Mouse (Mus musculus) myocyte (in vitro differentiated cells): Measurements from ENCODE around the gene Rab27a. TPM values are rescaled to one million over a fixed set of nuclear protein-coding genes. Genes with fewer than 3 reads are reported as not detected.

Experiments used
- H3K27me3 ChIP-seq: one replicate; pipeline ENCODE4 v1.6.1; 2011; ENCODE audit not compliant: control insufficient read depth, insufficient read depth, insufficient read length
- H3K36me3 ChIP-seq: one replicate; pipeline ENCODE4 v1.6.1; 2011; ENCODE audit not compliant: control insufficient read depth, insufficient read depth
- H3K4me2 ChIP-seq: one replicate; pipeline ENCODE4 v1.6.1; 2011; ENCODE audit warnings: low read depth, control low read depth
- H3K4me3 ChIP-seq: one replicate; pipeline ENCODE4 v1.5.1; 2011; ENCODE audit warnings: mild to moderate bottlenecking, control low read depth, moderate library complexity
- H3K79me2 ChIP-seq: one replicate; pipeline ENCODE4 v1.6.1; 2011; ENCODE audit not compliant: control insufficient read depth, insufficient read depth
- H3ac ChIP-seq: one replicate; pipeline ENCODE4 v1.6.1; 2011; ENCODE audit not compliant: control insufficient read depth, insufficient read length
- CEBPB ChIP-seq: IDR thresholded peaks from 2 replicates; pipeline ENCODE4 v1.6.1; 2011; ENCODE audit warnings: mild to moderate bottlenecking, moderate library complexity; ENCODE audit not compliant: poor library complexity, insufficient read depth, severe bottlenecking
- E2F4 ChIP-seq: IDR thresholded peaks from one replicate; pipeline ENCODE4 v1.6.1; 2011; ENCODE audit warnings: mild to moderate bottlenecking, control low read depth, moderate library complexity; ENCODE audit not compliant: insufficient read depth
- MAX ChIP-seq: IDR thresholded peaks from one replicate; pipeline ENCODE4 v1.6.1; 2011; ENCODE audit warnings: low read depth, mild to moderate bottlenecking, control low read depth
- MYOD1 ChIP-seq, 3 experiments: IDR thresholded peaks; one replicate each; pipeline ENCODE4 v1.6.1; 2011; ENCODE audit warnings: control low read depth in 2 of 3, low read depth in 2 of 3, mild to moderate bottlenecking in 2 of 3, moderate library complexity in 1 of 3; ENCODE audit not compliant: insufficient read length in 2 of 3, control insufficient read depth in 1 of 3
- MYOG ChIP-seq, 3 experiments: IDR thresholded peaks; one replicate each; pipeline ENCODE4 v1.6.1; 2011; ENCODE audit warnings: control low read depth in 2 of 3, low read depth in 2 of 3, mild to moderate bottlenecking in 2 of 3; ENCODE audit not compliant: insufficient read length in 2 of 3, control insufficient read depth in 1 of 3, insufficient read depth in 1 of 3
- POLR2A ChIP-seq: IDR thresholded peaks from one replicate; pipeline ENCODE4 v1.6.1; 2011; ENCODE audit warnings: low read depth, mild to moderate bottlenecking, control low read depth, moderate library complexity; ENCODE audit not compliant: insufficient read length
- POLR2AphosphoS2 ChIP-seq: IDR thresholded peaks from one replicate; pipeline ENCODE4 v1.6.1; 2011; ENCODE audit warnings: low read depth, control low read depth; ENCODE audit not compliant: insufficient read length
- REST ChIP-seq: IDR thresholded peaks from one replicate; pipeline ENCODE4 v1.6.1; 2011; ENCODE audit warnings: mild to moderate bottlenecking, control low read depth, moderate library complexity; ENCODE audit not compliant: insufficient read depth, insufficient read length
- SRF ChIP-seq: IDR thresholded peaks from one replicate; pipeline ENCODE4 v1.6.1; 2011; ENCODE audit warnings: low read depth; ENCODE audit not compliant: control insufficient read depth, insufficient read length
- TCF12 ChIP-seq: IDR thresholded peaks from one replicate; pipeline ENCODE4 v1.6.1; 2011; ENCODE audit warnings: mild to moderate bottlenecking, control low read depth; ENCODE audit not compliant: poor library complexity, insufficient read depth, severe bottlenecking
- TCF3 ChIP-seq: IDR thresholded peaks from one replicate; pipeline ENCODE4 v1.6.1; 2011; ENCODE audit warnings: low read depth, control low read depth; ENCODE audit not compliant: insufficient read length
- USF1 ChIP-seq: IDR thresholded peaks from one replicate; pipeline ENCODE4 v1.6.1; 2011; ENCODE audit warnings: low read depth, mild to moderate bottlenecking, control low read depth, moderate library complexity
- polyA plus RNA-seq: library from polyadenylated mRNA; unstranded; fragments of >200 nt; fragmentation: generic; extraction: Trizol; gene quantifications from one replicate; pipeline ENCODE4 v1.2.1, GENCODE M21; 2012; ENCODE audit warnings: missing spikeins

The Rab27a gene
- polyA plus RNA-seq, 1 experiment: 0.10 TPM

DNA sequence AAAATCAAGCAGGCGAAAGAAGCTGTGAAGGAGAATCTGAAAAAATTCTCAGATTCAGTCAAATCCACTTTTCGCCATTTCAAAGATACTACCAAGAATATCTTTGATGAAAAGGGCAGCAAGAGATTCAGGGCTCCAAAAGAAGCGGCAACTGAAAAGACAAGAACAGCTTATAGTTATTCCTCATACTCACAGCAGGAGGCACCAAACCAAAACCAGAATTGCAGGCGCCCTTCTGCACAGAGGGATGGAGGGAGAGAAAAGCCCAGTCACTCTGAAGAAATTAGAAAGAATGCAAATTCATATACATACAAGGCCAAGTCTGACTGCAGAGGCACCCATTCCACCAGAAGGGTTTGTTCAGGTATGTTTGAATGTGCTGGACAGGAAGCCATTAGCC lies 32.0 kb upstream of the Rab27a start:
- H3K27me3 ChIP-seq: no peaks in the 10 kb centered on the region
- no peak for TF ChIP-seq TCF12
- no peak for TF ChIP-seq SRF
- no peak for TF ChIP-seq TCF3
- TF ChIP-seq CEBPB: no peak
- TF ChIP-seq REST: no peak
- TF ChIP-seq USF1: no peak
- TF ChIP-seq MYOG (IDR thresholded peaks at IDR 0.05; ENCODE audit: control insufficient read depth in 1 of 3, insufficient read depth in 1 of 3, insufficient read length in 2 of 3, low read depth in 2 of 3): no peak
- no peak for TF ChIP-seq POLR2A
- no peak for TF ChIP-seq MYOD1 (IDR thresholded peaks at IDR 0.05; ENCODE audit: control insufficient read depth in 1 of 3, insufficient read length in 2 of 3, low read depth in 2 of 3)
- no peak for TF ChIP-seq MAX
- no peak for TF ChIP-seq E2F4
- TF ChIP-seq POLR2AphosphoS2: no peak
- no peak overlapping the region for H3K4me2 ChIP-seq
- H3ac ChIP-seq: no peak overlapping the region
- H3K79me2 ChIP-seq: no peaks in the 10 kb centered on the region
- peaks cover 4% of the 10 kb centered on the region for H3K36me3 ChIP-seq
- no peak overlapping the region for H3K4me3 ChIP-seq

DNA sequence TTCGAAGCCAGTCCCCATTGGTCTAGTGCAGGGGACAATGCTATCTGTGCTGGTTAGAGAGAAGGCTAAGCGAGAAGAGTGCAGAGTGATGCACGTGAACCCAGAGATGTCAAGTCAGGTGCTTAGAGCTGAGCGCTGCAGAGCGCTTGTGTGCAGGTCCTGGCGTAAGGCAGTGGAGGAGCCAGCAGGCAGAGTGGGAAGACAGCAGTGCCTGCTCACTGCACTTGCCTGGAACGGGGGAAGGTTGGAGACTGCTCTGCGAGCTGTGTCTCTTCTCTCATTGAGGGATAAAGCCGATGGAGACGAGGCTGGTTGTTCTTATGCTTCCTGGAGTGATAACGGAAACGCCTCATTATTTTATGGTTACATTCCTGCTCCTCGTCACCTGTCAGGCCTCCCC lies 29.9 kb upstream of the Rab27a start:
- Histone ChIP-seq H3K36me3 (peaks cover 4% of the 10 kb centered on the region), H3K4me2 (no peak overlapping the region)

DNA sequence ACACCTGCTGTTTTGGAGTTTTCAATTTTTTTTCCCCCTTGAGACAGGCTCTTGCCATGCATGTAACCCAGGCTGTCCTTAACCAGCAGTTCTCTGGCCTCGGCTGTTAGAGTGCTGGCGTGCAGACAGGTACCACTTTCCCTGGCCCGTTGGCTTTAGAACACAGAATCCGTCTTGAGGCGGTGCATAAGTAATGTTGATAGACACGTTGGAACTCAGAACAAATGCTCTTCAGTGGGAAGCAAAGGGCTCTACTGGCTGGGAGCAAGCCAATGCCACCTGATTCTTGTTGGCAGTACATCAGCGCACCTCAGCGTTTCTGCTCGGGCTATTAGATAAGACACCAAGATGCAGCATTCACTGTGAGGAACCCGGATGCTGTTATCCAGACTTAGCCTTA lies 24.8 kb upstream of the Rab27a start:
- Histone ChIP-seq H3K4me3 (no peak overlapping the region), H3K36me3 (no peaks in the 10 kb centered on the region), H3ac (no peak overlapping the region), H3K79me2 (no peaks in the 10 kb centered on the region), H3K4me2 (no peak overlapping the region), H3K27me3 (no peaks in the 10 kb centered on the region)
- no peak for TF ChIP-seq E2F4

More for the DNA sequence above, 29.9 kb upstream of the Rab27a start:
- TF ChIP-seq TCF12 (no peak), USF1 (no peak), E2F4 (no peak), MAX (no peak), POLR2A (no peak), REST (no peak), SRF (no peak)
- H3K4me3 ChIP-seq: no peak overlapping the region
- H3K27me3 ChIP-seq: no peaks in the 10 kb centered on the region
- no peaks in the 10 kb centered on the region for H3K79me2 ChIP-seq
- no peak overlapping the region for H3ac ChIP-seq

DNA sequence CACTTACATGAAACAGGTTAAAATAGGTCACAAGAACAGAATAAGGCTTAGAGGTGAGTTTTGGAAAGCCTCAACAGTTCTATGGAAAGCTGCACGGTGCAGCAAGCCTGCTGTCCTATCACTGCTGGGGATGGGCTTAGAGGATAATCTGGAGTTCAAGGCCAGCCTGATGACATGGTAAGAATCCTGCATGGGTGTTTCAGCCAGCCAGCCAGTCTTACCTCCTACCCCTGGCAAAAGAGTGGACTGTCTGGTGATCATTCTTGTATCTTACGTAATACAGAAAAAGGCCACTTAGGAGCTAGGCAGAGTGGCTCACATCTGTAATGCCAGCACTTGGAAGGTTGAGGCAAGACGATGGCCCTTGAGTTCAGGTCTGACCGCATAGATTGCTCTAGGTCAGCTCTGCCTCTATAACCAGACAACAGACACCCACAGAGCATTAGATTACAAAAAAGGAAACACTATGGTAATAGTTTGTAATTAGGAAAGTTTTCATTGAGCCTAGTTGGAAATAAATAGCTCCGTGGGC lies 24.0 kb upstream of the Rab27a start:
- no peaks in the 10 kb centered on the region for H3K36me3 ChIP-seq
- no peaks in the 10 kb centered on the region for H3K27me3 ChIP-seq
- TF ChIP-seq MAX (no peak), TCF3 (no peak), TCF12 (no peak), POLR2AphosphoS2 (no peak), MYOD1 (IDR thresholded peaks at IDR 0.05; ENCODE audit: control insufficient read depth in 1 of 3, insufficient read length in 2 of 3, low read depth in 2 of 3) (no peak)

DNA sequence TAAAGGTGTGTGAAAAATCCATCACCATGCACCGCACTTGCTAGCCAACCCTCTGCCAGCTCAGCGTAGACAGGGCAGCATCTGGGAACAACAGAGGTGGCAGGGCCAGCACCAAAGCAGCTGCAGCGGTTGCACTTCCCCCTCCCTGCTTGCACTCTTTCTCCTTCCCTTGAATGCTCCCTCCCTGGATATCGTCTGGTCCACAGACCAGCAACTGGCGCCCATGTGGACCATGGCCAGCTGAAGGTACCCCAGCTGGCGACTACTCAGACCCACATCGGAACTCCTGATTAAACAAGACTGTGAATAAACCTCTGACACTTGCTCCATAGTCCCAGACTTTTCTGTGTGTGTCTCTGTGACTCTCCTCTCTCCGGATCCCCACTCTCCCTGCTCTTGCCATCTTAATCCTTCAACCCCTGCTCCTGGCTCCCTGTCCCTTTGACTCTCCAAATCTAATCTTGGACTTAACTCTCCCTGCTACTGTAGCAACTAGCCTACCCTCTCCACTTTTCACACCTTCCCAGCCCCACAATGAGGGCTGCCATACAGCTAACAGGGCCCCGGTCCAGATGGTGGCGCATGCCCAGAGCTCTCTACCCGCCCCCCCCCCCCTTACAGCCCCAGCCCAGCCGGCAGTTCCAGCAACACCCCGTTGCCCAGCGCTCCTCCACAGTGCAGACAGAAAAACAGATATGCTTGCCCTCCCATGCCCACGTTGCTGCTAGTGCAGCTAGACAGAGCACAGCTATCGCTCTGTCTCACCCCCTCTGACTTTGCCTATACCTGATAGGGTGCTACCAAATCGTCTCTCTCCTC lies 18.6 kb upstream of the Rab27a start:
- TF ChIP-seq POLR2AphosphoS2 (no peak), USF1 (no peak), E2F4 (no peak), MYOG (IDR thresholded peaks at IDR 0.05; ENCODE audit: control insufficient read depth in 1 of 3, insufficient read depth in 1 of 3, insufficient read length in 2 of 3, low read depth in 2 of 3) (no peak), CEBPB (no peak), MYOD1 (IDR thresholded peaks at IDR 0.05; ENCODE audit: control insufficient read depth in 1 of 3, insufficient read length in 2 of 3, low read depth in 2 of 3) (no peak), TCF12 (no peak), TCF3 (no peak), REST (no peak), MAX (no peak), POLR2A (no peak), SRF (no peak)
- no peaks in the 10 kb centered on the region for H3K79me2 ChIP-seq
- no peak overlapping the region for H3ac ChIP-seq
- no peak overlapping the region for H3K4me3 ChIP-seq
- H3K4me2 ChIP-seq: no peak overlapping the region
- H3K27me3 ChIP-seq: no peaks in the 10 kb centered on the region
- H3K36me3 ChIP-seq: no peaks in the 10 kb centered on the region

More for the DNA sequence above, 24.0 kb upstream of the Rab27a start:
- Histone ChIP-seq H3K4me3 (no peak overlapping the region), H3K79me2 (no peaks in the 10 kb centered on the region), H3K4me2 (no peak overlapping the region), H3ac (no peak overlapping the region)
